Mouse (Mus musculus) thymus, adult 2 months (tissue): ENCODE measurements around the gene Mmp25.

ENCODE experiments used
- CTCF ChIP-seq: fragments of 200-500 bp; IDR thresholded peaks from 2 replicates; pipeline ENCODE4 v1.5.1; 2012; ENCODE audit warnings: mild to moderate bottlenecking, control low read depth, low read length, moderate library complexity, borderline replicate concordance; ENCODE audit not compliant: control insufficient read depth, poor library complexity, insufficient read depth; ENCODE audit errors: extremely low read depth
- POLR2A ChIP-seq: fragments of 200-500 bp; IDR thresholded peaks from 2 replicates; pipeline ENCODE4 v1.6.1; 2012; ENCODE audit warnings: mild to moderate bottlenecking, low read length, control low read depth, moderate library complexity; ENCODE audit not compliant: control insufficient read depth, poor library complexity, insufficient read depth; ENCODE audit errors: extremely low read depth

GRCm38 (mm10) chr17:23585721-23586491 is 59.2 kb downstream of the Mmp25 start:
- no peak for TF ChIP-seq CTCF
- no peak for TF ChIP-seq POLR2A
